Mouse (Mus musculus) CH12.LX (cell line): ENCODE data around the gene Erg28. TPM values are rescaled to one million over a fixed set of nuclear protein-coding genes. Genes with fewer than 3 reads are reported as not detected.
A peak's percentile ranks its signal among the peaks of the same experiment; 100 is the strongest.

ENCODE experiments used
- DNase-seq: peaks from one replicate; pipeline ENCODE4 v3.0.0-alpha.2; 2013; ENCODE audit errors: extremely low read depth
- H3K27ac ChIP-seq: 2 replicates; pipeline ENCODE4 v1.5.1; 2012; ENCODE audit warnings: low read depth, mild to moderate bottlenecking, control low read depth, moderate library complexity; ENCODE audit not compliant: insufficient read depth
- H3K27me3 ChIP-seq: replicated peaks from 2 replicates; pipeline ENCODE3; 2012; ENCODE audit warnings: inconsistent platforms
- H3K36me3 ChIP-seq, 2 experiments: replicated peaks in 1 of 2; 2 replicates each; pipeline versions ENCODE3 to v1.6.1; 2012; ENCODE audit warnings: inconsistent platforms in 1 of 2, low read length in 1 of 2, mild to moderate bottlenecking in 1 of 2, mixed read lengths in 1 of 2, moderate library complexity in 1 of 2; ENCODE audit not compliant: control insufficient read depth in 1 of 2, insufficient read depth in 1 of 2
- H3K4me1 ChIP-seq, 2 experiments: 2 replicates each; pipeline ENCODE4 v1.6.1; 2012; ENCODE audit warnings: inconsistent platforms in 1 of 2, moderate library complexity in 1 of 2; ENCODE audit not compliant: insufficient read depth in 2 of 2, control insufficient read depth in 1 of 2
- H3K4me2 ChIP-seq: 2 replicates; pipeline ENCODE4 v1.6.1; 2012; ENCODE audit warnings: low read depth, mild to moderate bottlenecking, control low read depth; ENCODE audit not compliant: poor library complexity, insufficient read depth, severe bottlenecking
- H3K4me3 ChIP-seq, 3 experiments: fragments of 150-350 bp in 1 of 3; sonication (generic) in 1 of 3; replicated peaks in 1 of 3; 2 replicates each; pipeline versions ENCODE3 to v1.5.1; 2011 to 2012; ENCODE audit warnings: low read depth in 2 of 3, low read length in 2 of 3, mild to moderate bottlenecking in 2 of 3, moderate library complexity in 2 of 3, control low read depth in 1 of 3, improper control_type of control experiment in 1 of 3, inconsistent platforms in 1 of 3, mixed read lengths in 1 of 3; ENCODE audit not compliant: poor library complexity in 1 of 3
- H3K79me2 ChIP-seq: replicated peaks from 2 replicates; pipeline ENCODE4 v1.6.1; 2012; ENCODE audit warnings: mild to moderate bottlenecking, moderate library complexity; ENCODE audit not compliant: control insufficient read depth, poor library complexity, insufficient read depth, severe bottlenecking; ENCODE audit errors: extremely low read depth
- H3K9ac ChIP-seq: 2 replicates; pipeline ENCODE4 v1.6.1; 2012; ENCODE audit warnings: low read depth, mild to moderate bottlenecking, control low read depth, moderate library complexity; ENCODE audit not compliant: insufficient read depth
- H3K9me3 ChIP-seq: replicated peaks from 2 replicates; pipeline ENCODE3; 2012; ENCODE audit warnings: low read length, inconsistent platforms, mixed read lengths
- CHD2 ChIP-seq: IDR thresholded peaks from 2 replicates; pipeline ENCODE4 v1.6.1; 2011; ENCODE audit warnings: low read length, improper control_type of control experiment
- E2F4 ChIP-seq: IDR thresholded peaks from 2 replicates; pipeline ENCODE4 v1.6.1; 2011; ENCODE audit warnings: low read depth, low read length, improper control_type of control experiment; ENCODE audit not compliant: insufficient replicate concordance
- ELF1 ChIP-seq: IDR thresholded peaks from 2 replicates; pipeline ENCODE4 v1.6.1; 2014; ENCODE audit warnings: low read depth, mild to moderate bottlenecking, inconsistent platforms, low read length, improper control_type of control experiment
- ETS1 ChIP-seq: conservative IDR thresholded peaks from 2 replicates; pipeline ENCODE4 v1.6.1; 2012; ENCODE audit warnings: low read depth, mild to moderate bottlenecking, inconsistent platforms, low read length, improper control_type of control experiment, moderate library complexity
- HCFC1 ChIP-seq: IDR thresholded peaks from 2 replicates; pipeline ENCODE4 v1.6.1; 2012; ENCODE audit warnings: low read depth, mild to moderate bottlenecking, inconsistent platforms, low read length, improper control_type of control experiment
- IRF4 ChIP-seq: IDR thresholded peaks from 2 replicates; pipeline ENCODE4 v1.6.1; 2014; ENCODE audit warnings: low read depth, mild to moderate bottlenecking, inconsistent platforms, low read length, improper control_type of control experiment
- JUN ChIP-seq: IDR thresholded peaks from 2 replicates; pipeline ENCODE4 v1.6.1; 2011; ENCODE audit warnings: low read depth, mild to moderate bottlenecking, low read length, improper control_type of control experiment, moderate library complexity; ENCODE audit not compliant: insufficient read depth
- JUND ChIP-seq: conservative IDR thresholded peaks from 2 replicates; pipeline ENCODE4 v1.6.1; 2011; ENCODE audit warnings: low read depth, low read length, improper control_type of control experiment
- KAT2A ChIP-seq: IDR thresholded peaks from 2 replicates; pipeline ENCODE4 v1.6.1; 2012; ENCODE audit warnings: low read length, improper control_type of control experiment, inconsistent platforms; ENCODE audit not compliant: insufficient replicate concordance
- MAFK ChIP-seq: IDR thresholded peaks from 2 replicates; pipeline ENCODE4 v1.6.1; 2011; ENCODE audit warnings: low read length, improper control_type of control experiment; ENCODE audit not compliant: insufficient replicate concordance
- MAX ChIP-seq: IDR thresholded peaks from 2 replicates; pipeline ENCODE4 v1.6.1; 2011; ENCODE audit warnings: low read length, improper control_type of control experiment
- MXI1 ChIP-seq: IDR thresholded peaks from 2 replicates; pipeline ENCODE4 v1.6.1; 2011; ENCODE audit warnings: mild to moderate bottlenecking, low read depth, low read length, improper control_type of control experiment
- PAX5 ChIP-seq: IDR thresholded peaks from 2 replicates; pipeline ENCODE4 v1.6.1; 2012; ENCODE audit warnings: low read length, inconsistent platforms, mixed read lengths
- POLR2A ChIP-seq: IDR thresholded peaks from 2 replicates; pipeline ENCODE4 v1.6.1; 2011; ENCODE audit warnings: low read depth, mild to moderate bottlenecking, improper control_type of control experiment, low read length
- POLR2AphosphoS2 ChIP-seq: IDR thresholded peaks from 2 replicates; pipeline ENCODE4 v1.6.1; 2011; ENCODE audit warnings: low read depth, low read length, improper control_type of control experiment
- SIN3A ChIP-seq: IDR thresholded peaks from 2 replicates; pipeline ENCODE4 v1.6.1; 2012; ENCODE audit warnings: low read length, improper control_type of control experiment, inconsistent platforms
- TCF12 ChIP-seq: IDR thresholded peaks from 2 replicates; pipeline ENCODE4 v1.6.1; 2014; ENCODE audit warnings: low read depth, mild to moderate bottlenecking, inconsistent platforms, low read length, improper control_type of control experiment
- USF1 ChIP-seq: IDR thresholded peaks from 2 replicates; pipeline ENCODE4 v1.6.1; 2014; ENCODE audit warnings: low read depth, mild to moderate bottlenecking, inconsistent platforms, low read length, improper control_type of control experiment
- ZC3H11A ChIP-seq: IDR thresholded peaks from 2 replicates; pipeline ENCODE4 v1.6.1; 2012; ENCODE audit warnings: low read depth, mild to moderate bottlenecking, inconsistent platforms, low read length, improper control_type of control experiment
- ZMIZ1 ChIP-seq: IDR thresholded peaks from 2 replicates; pipeline ENCODE4 v1.6.1; 2012; ENCODE audit warnings: low read depth, mild to moderate bottlenecking, inconsistent platforms, low read length, improper control_type of control experiment
- dilution Hi-C: fragments of 300-500 bp; cut with MboI; formaldehyde crosslinking; loops from 2 replicates; pipeline ENCODE4 v1.14.3; 2020; ENCODE audit warnings: low sequenced_read_pairs; ENCODE audit not compliant: extremely low pct_unique_long_range_greater_than_20kb, extremely low pct_ligation_motif_present
- in situ Hi-C: fragments of 300-500 bp; cut with MboI; formaldehyde crosslinking; loops from 3 replicates; pipeline ENCODE4 v1.14.3; 2019; ENCODE audit warnings: low sequenced_read_pairs, low pct_ligation_motif_present, low pct_unique_long_range_greater_than_20kb, mixed read lengths
- polyA plus RNA-seq: library from polyadenylated mRNA; unstranded; fragments of >175 nt; gene quantifications from 2 replicates; pipeline ENCODE4 v1.2.1, GENCODE M21; 2012; ENCODE audit warnings: low read depth; ENCODE audit not compliant: insufficient read length
- total RNA-seq, 2 experiments: library from RNA; depleted of rRNA; stranded (reverse); fragments of 300-350 nt in 1 of 2; fragments of >200 nt in 1 of 2; gene quantifications; 2 replicates each; pipeline ENCODE4 v1.2.3; 2012 to 2014

Gene Erg28
- total and polyA plus RNA-seq, 3 experiments: 83.6 to 318 (median 143) TPM

DNA sequence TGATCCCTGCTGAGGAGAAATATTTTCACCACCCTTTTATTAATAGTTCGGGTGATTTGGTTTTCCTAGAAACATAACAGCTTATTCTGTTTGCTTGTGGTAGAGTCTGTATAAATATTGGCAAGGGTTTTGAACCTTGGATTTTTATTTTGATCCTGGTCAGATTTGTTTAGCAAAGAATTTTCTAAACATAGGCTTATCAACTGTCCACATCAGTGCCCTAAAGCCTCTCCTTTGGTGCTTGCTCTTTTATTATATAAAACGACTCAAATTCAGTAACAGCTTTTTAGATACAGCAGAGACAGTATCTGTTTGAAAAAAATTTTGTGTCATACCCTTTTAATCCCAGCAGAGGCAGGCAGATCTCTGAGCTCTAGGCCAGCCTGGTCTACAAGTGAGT lies 1.5 kb upstream of the Erg28 start:
- H3K36me3 ChIP-seq: peaks cover 11 to 49% of the 10 kb centered on the region in 2 experiments
- DNase-seq: no peak
- in situ Hi-C loops (no loop called here), dilution Hi-C loops (no loop called here)
- no peak overlapping the region for H3K4me3 ChIP-seq
- no peak overlapping the region for H3K27ac ChIP-seq
- no peaks in the 10 kb centered on the region for H3K9me3 ChIP-seq
- H3K4me1 ChIP-seq: peaks cover 4 to 24% of the 10 kb centered on the region in 2 experiments; a peak in 2 of 4 replicates
- peak overlapping the region; percentile 21; the same call in 1 of the 2 replicates for H3K9ac ChIP-seq
- no peak overlapping the region for H3K4me2 ChIP-seq
- no peak for TF ChIP-seq ELF1
- TF ChIP-seq CHD2: no peak
- no peak for TF ChIP-seq MAX
- no peak for TF ChIP-seq JUN
- no peak for TF ChIP-seq KAT2A
- TF ChIP-seq MAFK: no peak
- TF ChIP-seq E2F4: no peak
- TF ChIP-seq ZMIZ1: no peak
- TF ChIP-seq USF1: no peak
- no peak for TF ChIP-seq POLR2AphosphoS2
- no peak for TF ChIP-seq JUND
- TF ChIP-seq SIN3A: no peak
- no peak for TF ChIP-seq TCF12
- TF ChIP-seq ETS1: no peak
- no peak for TF ChIP-seq ZC3H11A
- TF ChIP-seq PAX5: no peak
- no peak for TF ChIP-seq MXI1
- TF ChIP-seq POLR2A: no peak
- H3K79me2 ChIP-seq: peaks cover 19% of the 10 kb centered on the region
- H3K27me3 ChIP-seq: no peaks in the 10 kb centered on the region

DNA sequence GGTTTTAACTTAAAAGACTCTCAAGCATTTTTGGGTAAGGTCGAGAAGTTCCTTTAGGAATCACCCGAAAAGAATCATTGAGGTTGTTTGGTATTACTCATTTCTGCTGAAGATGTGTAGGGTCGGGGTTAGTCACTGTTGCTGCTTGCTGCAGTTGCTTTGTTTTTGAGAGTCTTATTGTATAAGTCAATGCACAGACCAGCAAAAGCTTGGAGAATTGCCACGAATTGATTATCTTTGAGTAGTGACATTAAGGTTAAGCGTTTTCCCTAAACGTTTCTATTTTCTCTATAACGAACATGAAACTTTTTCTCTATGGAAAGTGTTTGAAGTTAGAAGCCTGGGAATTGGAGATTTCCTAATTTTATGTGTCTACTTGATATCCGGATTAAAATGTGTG lies 1.0 kb upstream of the Erg28 start:
- Histone ChIP-seq H3K27ac (no peak overlapping the region; the same call in 1 of the 2 replicates), H3K79me2 (peaks cover 19% of the 10 kb centered on the region), H3K9me3 (no peaks in the 10 kb centered on the region), H3K36me3 (peaks cover 11 to 50% of the 10 kb centered on the region in 2 experiments), H3K4me1 (peaks cover 4 to 24% of the 10 kb centered on the region in 2 experiments; a peak in 2 of 4 replicates), H3K9ac (peak overlapping the region; percentile 28), H3K4me3 (peak overlapping the region; percentile 74 to 98 (median 84)), H3K27me3 (no peaks in the 10 kb centered on the region), H3K4me2 (peak overlapping the region; percentile 1)
- in situ Hi-C loops (no loop called here), dilution Hi-C loops (no loop called here)
- TF ChIP-seq IRF4 (no peak), PAX5 (no peak), JUND (no peak), E2F4 (no peak), TCF12 (no peak), HCFC1 (no peak)
- no peak for DNase-seq
